Mouse (Mus musculus) adrenal gland (tissue): ENCODE measurements around the gene Arg1.

ENCODE experiments used
- intact Hi-C: fragments of 180-260 bp; cut with DNase I; formaldehyde crosslinking; loops from one replicate; pipeline ENCODE4 v1.15.1; 2025
- microRNA-seq, 2 experiments: library from miRNA; unstranded; fragments of <30 nt; microRNA quantifications; one replicate each; pipeline ENCODE4; 2019

Gene Arg1

GRCm38 (mm10) chr10:24915486-24915885 is 11.8 kb downstream of the Arg1 start:
- intact Hi-C loops: no loop called here

DNA sequence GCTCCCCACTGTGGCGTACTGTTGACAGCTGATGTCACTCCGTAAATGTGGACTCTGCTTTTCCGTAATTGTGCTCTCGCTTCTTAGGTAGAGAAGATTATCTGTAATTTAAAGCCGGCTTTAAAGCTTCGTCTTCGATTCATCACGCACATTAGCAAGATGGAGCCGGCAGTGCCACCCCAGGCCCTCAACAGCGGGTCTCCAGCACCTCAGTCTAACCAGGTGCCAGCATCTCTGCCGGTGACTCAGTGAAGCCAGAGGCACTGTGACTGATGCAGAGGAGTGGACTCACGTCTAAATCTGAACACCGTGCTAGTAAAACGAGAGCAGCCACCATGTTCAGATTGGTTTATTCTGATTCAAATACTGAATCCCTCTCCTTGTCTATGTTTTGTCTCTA is 14.7 kb downstream of the Arg1 start:
- intact Hi-C loops: no loop called here

GRCm38 (mm10) chr10:24911199-24911598 is 16.1 kb downstream of the Arg1 start:
- intact Hi-C loops: no loop called here

DNA sequence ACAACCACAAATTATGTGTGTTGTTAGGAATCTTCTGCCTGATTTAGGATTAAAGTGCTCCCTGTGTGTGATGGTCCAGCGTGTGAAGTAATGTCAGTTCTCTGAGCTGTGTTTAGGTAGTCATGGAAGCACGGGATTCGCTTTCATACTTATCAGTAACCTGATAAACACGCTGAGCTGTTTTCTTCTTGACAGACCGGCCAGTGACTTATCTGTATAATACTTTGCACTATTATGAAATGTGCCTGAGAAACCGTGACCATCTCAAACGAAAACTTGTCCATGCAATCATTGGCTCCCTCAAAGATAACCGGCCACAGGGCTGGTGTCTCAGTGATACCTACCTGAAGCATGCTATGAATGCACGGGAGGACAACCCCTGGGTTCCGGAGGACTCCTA is 21.7 kb downstream of the Arg1 start:
- intact Hi-C loops: no loop called here

DNA sequence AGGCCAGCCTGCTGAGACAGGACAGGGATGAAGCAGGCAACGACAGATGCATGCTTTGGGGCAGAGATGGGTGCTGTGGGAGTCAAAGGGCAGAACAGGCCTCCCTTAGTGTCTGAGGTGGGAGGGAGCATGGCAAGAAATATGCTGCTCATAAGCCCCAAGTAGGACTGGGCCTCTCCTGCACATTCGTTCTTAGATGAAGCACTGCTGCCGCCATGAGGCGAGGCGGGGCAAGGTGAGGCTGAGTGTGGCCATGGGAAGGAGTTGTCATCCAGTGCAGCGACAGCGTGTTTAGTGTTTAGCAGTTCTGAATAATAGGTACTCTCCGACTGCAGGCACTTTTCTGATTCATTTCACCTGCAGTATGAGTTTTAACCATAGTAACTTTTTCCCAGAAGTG is 31.4 kb downstream of the Arg1 start:
- intact Hi-C loops: no loop called here

DNA sequence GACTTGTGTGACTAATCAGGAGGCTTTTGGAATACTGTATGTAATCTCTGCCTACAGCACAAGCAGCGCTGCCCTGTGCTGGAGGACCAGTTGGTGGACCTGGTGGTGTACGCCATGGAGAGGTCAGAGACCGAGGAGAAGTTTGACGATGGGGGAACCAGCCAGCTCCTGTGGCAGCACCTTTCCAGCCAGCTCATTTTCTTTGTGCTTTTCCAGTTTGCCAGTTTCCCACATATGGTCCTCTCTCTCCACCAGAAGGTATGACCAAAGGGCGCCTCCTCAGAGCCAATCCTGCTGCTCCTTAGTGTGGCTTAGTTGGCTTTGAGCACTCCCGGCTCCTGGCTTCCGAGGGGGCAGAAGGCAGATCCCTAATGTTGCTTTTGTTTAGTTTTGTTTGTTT is 38.9 kb downstream of the Arg1 start:
- intact Hi-C loops: no loop called here

DNA sequence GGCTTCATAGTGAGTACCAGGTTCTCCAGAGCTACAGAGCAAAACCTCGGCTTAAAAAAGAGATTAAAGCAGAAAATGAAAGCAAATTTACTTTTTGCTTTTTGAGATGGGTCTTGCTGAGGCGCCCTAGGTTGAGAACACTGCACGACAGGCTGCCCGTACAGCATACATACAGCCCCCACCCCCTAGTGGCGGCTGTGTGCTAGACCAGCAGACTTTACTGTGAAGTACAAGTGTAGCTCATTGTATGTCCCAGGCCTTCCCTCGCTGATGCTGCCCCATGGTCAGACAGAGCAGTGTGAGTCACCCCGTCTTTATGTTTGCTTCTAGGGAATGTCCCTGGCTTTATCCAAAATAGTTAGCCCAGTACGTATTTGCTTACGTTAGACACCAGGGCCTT is 41.3 kb downstream of the Arg1 start:
- intact Hi-C loops: no loop called here

GRCm38 (mm10) chr10:24873624-24874023 is 53.7 kb downstream of the Arg1 start:
- intact Hi-C loops: no loop called here

GRCm38 (mm10) chr10:24869760-24870290 is 57.5 kb downstream of the Arg1 start, which contains the start of gene Med23:
TSS of gene Med23 (plus strand) at chr10:24869986.
- intact Hi-C loops: no loop called here

Small RNAs within 50 kb of the gene (microRNA-seq; reads per million reads assigned to microRNA genes)
- gene Mir6905: 0 to 0.23 reads per million in 2 experiments
